Mouse (Mus musculus) forebrain, embryonic 11.5 days (tissue): ENCODE measurements at regions not wholly inside any gene's neighbourhood (a gene's known extent, or its start where the extent isn't known, plus 50 kb on each side); places are given as distances from the start of the nearest gene placed in this dataset.

Source experiments
- ATAC-seq: fragments of 200-750 bp; cut with Nextera tagmentation; replicated peaks from 2 replicates; pipeline ENCODE4 v1.8.0; 2017; ENCODE audit warnings: moderate TSS enrichment; ENCODE audit not compliant: low FRiP score
- DNase-seq: peaks from one replicate; pipeline ENCODE4 v3.0.0-alpha.2; 2017; ENCODE audit warnings: low spot score
- H3K27ac ChIP-seq: fragments of 300-500 bp; sonication (generic); 2 replicates; pipeline ENCODE4 v1.5.1; 2014; ENCODE audit warnings: low read depth, low read length
- H3K27me3 ChIP-seq: fragments of 300-500 bp; sonication (generic); 2 replicates; pipeline ENCODE4 v1.6.1; 2014; ENCODE audit warnings: mild to moderate bottlenecking, low read length, mixed read lengths; ENCODE audit not compliant: control insufficient read depth, insufficient read depth
- H3K36me3 ChIP-seq: fragments of 300-500 bp; sonication (generic); 2 replicates; pipeline ENCODE4 v1.6.1; 2014; ENCODE audit warnings: mild to moderate bottlenecking, low read length, moderate library complexity, mixed read lengths; ENCODE audit not compliant: control insufficient read depth, insufficient read depth
- H3K4me1 ChIP-seq: fragments of 300-500 bp; sonication (generic); replicated peaks from 2 replicates; pipeline ENCODE4 v1.6.1; 2014; ENCODE audit warnings: low read length, mixed read lengths; ENCODE audit not compliant: control insufficient read depth, insufficient read depth
- H3K4me2 ChIP-seq: fragments of 300-500 bp; sonication (generic); 2 replicates; pipeline ENCODE4 v1.6.1; 2014; ENCODE audit warnings: low read depth, mild to moderate bottlenecking, low read length, moderate library complexity, mixed read lengths; ENCODE audit not compliant: severe bottlenecking
- H3K4me3 ChIP-seq: fragments of 300-500 bp; sonication (generic); 2 replicates; pipeline ENCODE4 v1.5.1; 2014; ENCODE audit warnings: low read depth, low read length
- H3K9ac ChIP-seq: fragments of 300-500 bp; sonication (generic); 2 replicates; pipeline ENCODE4 v1.6.1; 2014; ENCODE audit warnings: low read length
- H3K9me3 ChIP-seq: fragments of 300-500 bp; sonication (generic); 2 replicates; pipeline ENCODE4 v1.6.1; 2016; ENCODE audit warnings: low read length, mixed read lengths; ENCODE audit not compliant: control insufficient read depth
- WGBS: fragments of 180-500 bp; shearing (Covaris S2); extraction: QIAGEN DNeasy Blood & Tissue Kit; methylation state at CpG from one replicate; pipeline ENCODE4 v1.1.7; 2014; 5-methylcytosine and 5-hydroxymethylcytosine counted together

DNA sequence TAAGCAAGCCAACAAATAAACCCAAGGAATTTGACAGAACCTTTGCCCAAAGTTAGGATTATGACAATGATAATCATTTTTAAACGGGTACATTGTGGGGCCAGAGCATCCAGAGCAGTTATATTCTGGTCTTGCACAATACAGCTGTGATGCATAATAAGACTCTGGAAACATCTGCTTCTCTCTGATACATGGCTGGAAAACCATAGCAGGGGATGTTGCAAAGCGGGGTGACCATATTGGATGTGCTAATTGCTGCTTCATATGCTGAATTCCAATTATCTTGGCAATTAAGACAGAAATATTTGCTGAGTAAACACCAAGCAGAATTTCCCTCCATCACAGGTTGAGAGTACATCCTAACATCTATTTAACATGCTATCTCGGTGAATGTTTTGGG lies 70.5 kb upstream of the Csl start:
- Histone ChIP-seq H3K36me3 (no peaks in the 10 kb centered on the region), H3K27ac (no peak overlapping the region), H3K9me3 (no peaks in the 10 kb centered on the region), H3K27me3 (no peaks in the 10 kb centered on the region), H3K4me2 (no peak overlapping the region), H3K9ac (no peak overlapping the region), H3K4me3 (no peak overlapping the region), H3K4me1 (no peaks in the 10 kb centered on the region)
- WGBS: 87% methylated on average over 3 of the region's 3 CpGs
- no peak for ATAC-seq
- DNase-seq: no peak

DNA sequence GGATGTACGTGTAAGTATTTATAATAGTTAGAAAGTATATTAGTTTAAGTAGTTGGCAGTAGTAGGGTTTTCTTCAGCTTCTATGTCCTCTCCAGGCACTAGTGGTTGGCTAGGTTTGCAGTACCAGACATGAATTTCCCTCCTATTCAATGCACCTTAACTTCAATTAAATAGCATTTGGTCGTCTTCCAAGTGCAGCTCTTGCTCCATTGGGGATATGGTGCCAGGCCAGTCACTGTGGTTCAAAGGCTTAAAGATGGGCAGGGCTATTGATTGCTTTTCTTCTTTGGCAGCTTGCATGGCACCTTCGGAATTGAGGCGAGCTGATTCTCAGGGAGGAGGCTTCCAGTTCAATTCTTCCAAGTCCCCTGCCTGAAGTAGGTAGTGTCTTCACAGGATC lies 68.0 kb upstream of the Csl start:
- Histone ChIP-seq H3K4me3 (no peak overlapping the region), H3K27me3 (no peaks in the 10 kb centered on the region), H3K9ac (no peak overlapping the region), H3K9me3 (no peaks in the 10 kb centered on the region), H3K36me3 (no peaks in the 10 kb centered on the region), H3K27ac (no peak overlapping the region), H3K4me1 (no peaks in the 10 kb centered on the region), H3K4me2 (no peak overlapping the region)
- 85% methylated on average over 4 of the region's 4 CpGs for WGBS
- no peak for ATAC-seq
- no peak for DNase-seq

DNA sequence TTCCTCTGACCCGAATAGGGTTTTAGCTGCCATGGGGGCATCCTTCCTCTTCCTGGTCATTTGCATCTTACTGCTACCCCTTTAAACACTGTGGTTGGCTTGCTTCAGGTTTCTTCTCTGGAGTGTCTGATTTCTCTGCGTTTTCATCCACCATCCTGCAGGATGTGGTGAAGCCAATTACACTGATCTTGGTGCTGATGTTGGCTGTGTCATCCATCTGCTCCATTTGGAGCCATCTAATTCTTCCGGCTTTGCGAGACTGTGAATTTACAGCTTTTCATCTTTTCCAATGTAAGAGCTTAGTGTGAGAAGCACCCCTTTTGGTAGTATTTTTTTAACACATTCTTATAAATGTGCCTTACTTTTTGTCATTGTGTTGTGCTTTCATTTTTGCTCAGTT lies 66.4 kb upstream of the Csl start:
- no peak for ATAC-seq
- no peak overlapping the region for H3K27ac ChIP-seq
- H3K4me2 ChIP-seq: no peak overlapping the region
- no peak overlapping the region for H3K4me3 ChIP-seq
- H3K36me3 ChIP-seq: no peaks in the 10 kb centered on the region
- no peaks in the 10 kb centered on the region for H3K9me3 ChIP-seq
- H3K27me3 ChIP-seq: no peaks in the 10 kb centered on the region
- H3K4me1 ChIP-seq: no peaks in the 10 kb centered on the region
- no peak overlapping the region for H3K9ac ChIP-seq
- WGBS: 93% methylated on average over 4 of the region's 4 CpGs
- DNase-seq: no peak

DNA sequence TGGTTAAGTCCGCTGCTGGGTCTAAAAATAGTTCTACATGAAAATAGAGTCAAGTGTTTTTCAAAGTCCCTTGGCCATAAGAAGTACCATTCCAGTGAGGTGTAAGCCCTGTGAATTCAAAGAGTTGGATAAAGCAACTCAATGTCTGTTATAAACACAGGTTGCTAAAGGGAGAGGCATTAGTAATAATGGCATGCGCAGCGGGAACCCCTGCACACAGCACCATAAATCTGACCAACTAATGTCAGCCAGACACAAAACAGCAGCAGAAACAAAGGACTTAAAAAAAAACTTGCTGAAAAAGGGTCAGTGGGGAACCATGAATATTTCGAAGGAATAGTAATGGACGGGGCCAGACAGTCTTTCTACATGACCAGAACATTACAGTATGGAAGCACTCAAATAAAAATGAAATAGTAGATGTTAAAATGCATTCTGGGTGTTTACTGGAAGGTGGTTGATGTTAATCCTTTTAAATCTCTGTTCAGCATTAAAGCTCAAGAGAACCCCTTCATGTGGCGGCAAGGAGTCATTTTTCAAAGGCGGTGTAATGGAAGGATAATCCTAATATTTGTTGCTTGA lies 52.7 kb upstream of the Csl start:
- 84% methylated on average over 7 of the region's 7 CpGs for WGBS
- no peak overlapping the region for H3K9ac ChIP-seq
- H3K4me2 ChIP-seq: no peak overlapping the region
- no peak for DNase-seq
- no peaks in the 10 kb centered on the region for H3K36me3 ChIP-seq
- no peaks in the 10 kb centered on the region for H3K9me3 ChIP-seq
- H3K4me3 ChIP-seq: no peak overlapping the region
- H3K27ac ChIP-seq: no peak overlapping the region
- no peak for ATAC-seq
- H3K27me3 ChIP-seq: no peaks in the 10 kb centered on the region
- H3K4me1 ChIP-seq: no peaks in the 10 kb centered on the region

DNA sequence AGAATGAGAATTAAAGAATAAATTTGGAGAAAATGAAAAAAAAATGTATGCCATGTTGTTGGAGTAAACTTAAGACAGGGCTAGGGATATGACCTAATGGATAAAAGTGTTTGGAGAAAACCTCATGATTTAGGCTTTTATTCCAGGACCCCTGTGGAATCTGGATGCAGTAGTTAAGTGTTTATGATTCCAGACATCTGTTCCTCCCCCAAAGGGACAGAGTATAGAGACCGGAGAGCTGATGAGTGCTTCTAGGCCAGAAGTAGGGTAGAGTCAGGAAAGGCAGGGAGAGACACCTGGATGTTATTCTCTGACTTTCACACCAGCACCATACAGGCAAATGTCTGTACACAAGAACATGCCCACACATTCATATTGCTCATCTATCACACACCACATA lies 52.0 kb upstream of the Csl start:
- DNase-seq (no peak), ATAC-seq (no peak)
- 94% methylated on average over 1 of the region's 1 CpGs for WGBS
- H3K36me3 ChIP-seq: no peaks in the 10 kb centered on the region
- H3K4me1 ChIP-seq: no peaks in the 10 kb centered on the region
- H3K9me3 ChIP-seq: no peaks in the 10 kb centered on the region
- no peak overlapping the region for H3K27ac ChIP-seq
- no peaks in the 10 kb centered on the region for H3K27me3 ChIP-seq
- H3K9ac ChIP-seq: no peak overlapping the region
- H3K4me3 ChIP-seq: no peak overlapping the region
- no peak overlapping the region for H3K4me2 ChIP-seq
